Mouse (Mus musculus) MEL (cell line): ENCODE data around the gene Rpl3.

Experiments used
- CHD1 ChIP-seq: IDR thresholded peaks from 2 replicates; pipeline ENCODE4 v1.6.1; 2012; ENCODE audit warnings: low read depth, mild to moderate bottlenecking, inconsistent platforms, low read length, improper control_type of control experiment
- CHD2 ChIP-seq: IDR thresholded peaks from 2 replicates; pipeline ENCODE4 v1.6.1; 2011; ENCODE audit warnings: low read length, improper control_type of control experiment
- CTCF ChIP-seq, 3 experiments: IDR thresholded peaks in 2 of 3; conservative IDR thresholded peaks in 1 of 3; 2 replicates each; pipeline ENCODE4 v1.5.1; 2011 to 2012; ENCODE audit warnings: low read length in 3 of 3, low read depth in 2 of 3, mild to moderate bottlenecking in 2 of 3, improper control_type of control experiment in 1 of 3, inconsistent platforms in 1 of 3, mixed read lengths in 1 of 3, moderate library complexity in 1 of 3; ENCODE audit not compliant: control insufficient read depth in 1 of 3, insufficient read depth in 1 of 3, poor library complexity in 1 of 3, severe bottlenecking in 1 of 3
- EP300 ChIP-seq, 2 experiments: IDR thresholded peaks; 2 replicates each; pipeline ENCODE4 v1.6.1; 2011; ENCODE audit warnings: improper control_type of control experiment in 2 of 2, low read length in 2 of 2, low read depth in 1 of 2, mild to moderate bottlenecking in 1 of 2
- GABPA ChIP-seq: IDR thresholded peaks from 2 replicates; pipeline ENCODE4 v1.6.1; 2012; ENCODE audit warnings: low read depth, mild to moderate bottlenecking, inconsistent platforms, low read length, improper control_type of control experiment, moderate library complexity
- MXI1 ChIP-seq: IDR thresholded peaks from 2 replicates; pipeline ENCODE4 v1.6.1; 2011; ENCODE audit warnings: mild to moderate bottlenecking, low read depth, low read length, improper control_type of control experiment
- POLR2A ChIP-seq, 2 experiments: IDR thresholded peaks; 2 replicates each; pipeline ENCODE4 v1.6.1; 2011 to 2012; ENCODE audit warnings: low read length in 2 of 2, mild to moderate bottlenecking in 2 of 2, control low read depth in 1 of 2, improper control_type of control experiment in 1 of 2, low read depth in 1 of 2, moderate library complexity in 1 of 2; ENCODE audit not compliant: control insufficient read depth in 1 of 2, insufficient read depth in 1 of 2, poor library complexity in 1 of 2
- POLR2AphosphoS2 ChIP-seq: IDR thresholded peaks from 2 replicates; pipeline ENCODE4 v1.6.1; 2011; ENCODE audit warnings: low read length, improper control_type of control experiment
- SMC3 ChIP-seq: IDR thresholded peaks from 2 replicates; pipeline ENCODE4 v1.6.1; 2011; ENCODE audit warnings: low read depth, low read length, improper control_type of control experiment
- TCF12 ChIP-seq: IDR thresholded peaks from 2 replicates; pipeline ENCODE4 v1.6.1; 2014; ENCODE audit warnings: low read depth, mild to moderate bottlenecking, inconsistent platforms, low read length, improper control_type of control experiment, moderate library complexity
- ZC3H11A ChIP-seq: IDR thresholded peaks from 2 replicates; pipeline ENCODE4 v1.6.1; 2012; ENCODE audit warnings: low read depth, mild to moderate bottlenecking, inconsistent platforms, low read length, improper control_type of control experiment
- ZMIZ1 ChIP-seq: IDR thresholded peaks from 2 replicates; pipeline ENCODE4 v1.6.1; 2012; ENCODE audit warnings: low read depth, mild to moderate bottlenecking, inconsistent platforms, low read length, improper control_type of control experiment, moderate library complexity

- peak in 1 of 3 experiments; percentile 30; a peak in 1 of 6 replicates for TF ChIP-seq CTCF (IDR thresholded peaks at IDR 0.05 in 2 of 3, conservative IDR thresholded peaks at IDR 0.05 in 1 of 3; ENCODE audit: control insufficient read depth in 1 of 3, insufficient read depth in 1 of 3, low read depth in 2 of 3, low read length in 3 of 3, poor library complexity in 1 of 3, severe bottlenecking in 1 of 3)
- TF ChIP-seq POLR2AphosphoS2: no peak
- TF ChIP-seq ZMIZ1: no peak
- TF ChIP-seq POLR2A (IDR thresholded peaks at IDR 0.05; ENCODE audit: control insufficient read depth in 1 of 2, insufficient read depth in 1 of 2, low read depth in 1 of 2, low read length in 2 of 2, poor library complexity in 1 of 2): no peak
- peak; percentile 18; the same call in 1 of the 2 replicates for TF ChIP-seq SMC3
- TF ChIP-seq CHD1: no peak
- no peak for TF ChIP-seq ZC3H11A
- TF ChIP-seq TCF12: no peak
- TF ChIP-seq GABPA: no peak
- TF ChIP-seq MXI1: no peak
- TF ChIP-seq EP300 (IDR thresholded peaks at IDR 0.05; ENCODE audit: low read depth in 1 of 2, low read length in 2 of 2): no peak
- no peak for TF ChIP-seq CHD2
These were observed 60.5 kb downstream of the Rpl3 start for GRCm38 (mm10) chr15:80031133-80031532.
